Mouse (Mus musculus): ENCODE results near the gene Itpr2. TPM values are rescaled to one million over a fixed set of nuclear protein-coding genes. Genes with fewer than 3 reads are reported as not detected.

Itpr2 gene
- 6.1 and 10.3 TPM in 2 replicates for polyA plus RNA-seq (2014; fragmentation: Nextera tagmentation; extraction: Ambion mirVana)

DNA sequence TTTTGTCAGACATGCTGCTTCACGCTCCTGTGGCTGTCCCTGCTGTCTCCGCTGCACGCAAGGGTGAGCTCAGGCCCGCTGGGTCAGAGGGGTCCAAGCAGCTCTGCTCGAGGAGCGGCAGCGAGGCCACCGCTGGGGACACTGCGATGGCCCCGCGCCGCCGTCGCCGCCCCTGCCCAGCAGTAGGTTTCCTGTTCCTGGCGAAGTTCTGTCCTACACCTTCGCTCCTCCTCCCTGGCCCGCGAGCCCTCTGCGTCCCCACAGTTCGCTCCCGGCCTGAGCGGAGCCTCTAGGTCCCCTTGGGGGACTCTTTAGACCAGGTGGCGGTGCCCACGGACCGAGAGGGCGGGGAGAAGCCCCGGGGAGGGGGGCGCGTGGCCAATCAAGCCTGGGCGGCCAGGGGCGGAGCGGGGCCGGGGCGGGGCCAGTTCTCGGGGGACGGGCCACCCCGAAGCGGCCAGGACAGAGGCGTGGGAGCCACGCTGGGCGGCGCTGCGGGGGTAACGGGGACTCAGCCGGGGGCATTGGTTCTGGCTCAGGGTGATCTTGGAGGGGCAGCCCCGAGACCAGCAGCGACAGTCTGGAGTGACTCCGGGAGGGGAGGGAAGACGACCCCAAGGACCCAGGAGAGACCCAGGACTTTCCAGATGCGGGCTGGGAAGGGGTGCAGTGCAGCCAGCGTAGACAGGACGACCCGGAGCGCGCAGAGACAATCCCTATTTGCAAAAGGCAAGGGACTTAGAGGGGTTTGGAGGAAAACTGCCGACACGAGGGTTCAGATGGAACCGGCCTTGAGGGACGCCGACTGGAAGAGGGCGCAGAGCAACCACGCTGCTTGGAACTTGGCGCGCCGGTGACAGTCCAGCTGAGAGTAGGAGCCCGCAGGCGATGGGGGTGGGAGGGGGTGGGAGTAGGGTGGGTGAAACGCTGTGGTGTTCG lies at the start of gene Itpr2:
Gene Itpr2, minus strand, starts transcription at position 358 of the 939 bp plus-strand sequence.
- 1% methylated on average over 55 of the region's 70 CpGs for WGBS
- Histone ChIP-seq H3K27ac (ENCODE audit: low read depth, low read length) (0 out of 2 replicates have a peak within 1 kb of the TSS, but pooled peaks have one; percentile 16), H3K9me3 (ENCODE audit: control insufficient read depth, low read length) (no peaks in the 10 kb centered on the region), H3K4me3 (ENCODE audit: low read depth, low read length) (peak within 1 kb of the TSS; percentile 63), H3K4me2 (ENCODE audit: low read depth, low read length) (peak within 1 kb of the TSS; percentile 100), H3K9ac (replicated peaks; ENCODE audit: low read depth, low read length) (peak within 1 kb of the TSS; percentile 56), H3K36me3 (ENCODE audit: control insufficient read depth, insufficient read depth, low read length) (no peaks in the 10 kb centered on the region), H3K27me3 (ENCODE audit: control insufficient read depth, insufficient read depth, low read length) (0 out of 2 replicates have a peak, but pooled peaks cover 3% of the 10 kb centered on the region), H3K4me1 (ENCODE audit: control insufficient read depth, insufficient read depth, low read length) (peaks cover 6% of the 10 kb centered on the region)
- peak; percentile 88 for ATAC-seq (ENCODE audit: low read depth)

DNA sequence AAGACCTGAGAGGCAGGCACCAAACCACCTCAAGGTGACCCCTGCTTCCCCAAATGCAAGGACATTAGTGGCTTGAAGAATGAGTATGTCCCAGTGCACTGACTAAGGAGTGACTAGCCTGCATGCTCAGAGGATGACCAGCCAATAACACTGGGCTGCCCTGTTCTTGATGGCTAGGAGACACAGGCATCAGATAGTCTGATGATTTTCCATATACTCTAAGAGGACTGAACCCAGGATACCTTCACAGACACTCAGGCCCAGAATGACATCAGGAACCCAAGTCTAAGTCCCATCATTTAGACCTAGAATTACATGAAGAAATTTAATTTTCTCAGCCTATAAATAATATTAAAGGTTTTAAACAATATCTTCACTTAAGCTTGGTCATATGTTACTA lies 49.3 kb upstream of the Itpr2 start:
- H3K9me3 ChIP-seq (ENCODE audit: control insufficient read depth, low read length): no peaks in the 10 kb centered on the region
- no peak overlapping the region for H3K4me2 ChIP-seq (ENCODE audit: low read depth, low read length)
- ATAC-seq (ENCODE audit: low read depth): no peak
- no peaks in the 10 kb centered on the region for H3K4me1 ChIP-seq (ENCODE audit: control insufficient read depth, insufficient read depth, low read length)
- H3K4me3 ChIP-seq (ENCODE audit: low read depth, low read length): no peak overlapping the region
- no peaks in the 10 kb centered on the region for H3K27me3 ChIP-seq (ENCODE audit: control insufficient read depth, insufficient read depth, low read length)
- H3K27ac ChIP-seq (ENCODE audit: low read depth, low read length): no peak overlapping the region
- H3K36me3 ChIP-seq (ENCODE audit: control insufficient read depth, insufficient read depth, low read length): peaks cover 72% of the 10 kb centered on the region
- H3K9ac ChIP-seq (replicated peaks; ENCODE audit: low read depth, low read length): no peak overlapping the region

DNA sequence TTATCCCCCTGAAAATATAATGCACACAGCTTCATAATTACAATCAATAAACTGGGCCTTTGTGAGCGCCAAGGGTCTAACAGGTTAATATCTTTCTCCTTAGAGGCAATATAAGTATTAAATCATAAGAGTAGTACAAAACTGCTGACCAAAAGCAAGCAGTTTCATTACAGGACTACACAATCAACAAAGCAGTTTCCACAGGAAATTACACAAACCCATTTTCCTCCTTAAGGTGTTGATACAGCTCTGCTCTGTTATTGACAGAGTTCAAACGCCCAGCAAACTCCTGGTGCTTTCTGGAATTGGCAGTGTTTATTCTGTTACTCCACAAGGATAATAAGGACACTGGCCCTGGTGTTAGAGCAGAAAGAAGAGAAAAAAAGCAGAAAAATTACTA lies 48.4 kb upstream of the Itpr2 start:
- Histone ChIP-seq H3K27me3 (ENCODE audit: control insufficient read depth, insufficient read depth, low read length) (no peaks in the 10 kb centered on the region), H3K4me2 (ENCODE audit: low read depth, low read length) (no peak overlapping the region), H3K9me3 (ENCODE audit: control insufficient read depth, low read length) (no peaks in the 10 kb centered on the region), H3K36me3 (ENCODE audit: control insufficient read depth, insufficient read depth, low read length) (peaks cover 66% of the 10 kb centered on the region), H3K4me3 (ENCODE audit: low read depth, low read length) (no peak overlapping the region), H3K9ac (replicated peaks; ENCODE audit: low read depth, low read length) (no peak overlapping the region), H3K4me1 (ENCODE audit: control insufficient read depth, insufficient read depth, low read length) (no peaks in the 10 kb centered on the region), H3K27ac (ENCODE audit: low read depth, low read length) (no peak overlapping the region)
- no peak for ATAC-seq (ENCODE audit: low read depth)
- 86% methylated on average over 2 of the region's 2 CpGs for WGBS

DNA sequence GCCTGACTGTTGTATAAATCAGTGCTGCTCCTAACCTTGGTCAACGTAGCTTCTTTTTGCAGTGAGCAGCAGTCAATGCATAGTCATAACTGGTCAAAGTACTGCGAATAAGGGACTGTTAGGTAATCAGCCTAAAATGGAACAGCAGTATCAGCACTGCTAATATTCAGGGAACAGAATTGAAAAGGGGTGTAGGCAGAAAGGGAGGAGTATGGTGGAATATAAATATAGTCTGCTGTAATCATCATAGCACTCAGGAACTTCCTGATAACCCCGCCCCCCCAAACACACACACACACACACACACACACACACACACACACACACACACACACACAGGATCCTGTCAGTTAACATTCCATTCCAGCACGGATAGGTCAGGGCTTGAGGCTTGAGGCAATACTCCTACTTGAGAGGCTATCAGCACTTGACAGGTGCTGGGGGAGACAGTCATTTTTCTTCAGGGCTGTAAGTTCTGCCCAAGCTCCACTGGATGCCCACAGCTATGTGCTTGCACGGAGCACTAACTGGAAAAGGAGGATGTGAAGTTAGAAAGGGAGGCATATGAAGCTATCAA lies 43.4 kb upstream of the Itpr2 start:
- no peaks in the 10 kb centered on the region for H3K27me3 ChIP-seq (ENCODE audit: control insufficient read depth, insufficient read depth, low read length)
- no peaks in the 10 kb centered on the region for H3K9me3 ChIP-seq (ENCODE audit: control insufficient read depth, low read length)
- H3K4me3 ChIP-seq (ENCODE audit: low read depth, low read length): no peak overlapping the region
- WGBS: 91% methylated on average over 5 of the region's 5 CpGs
- H3K36me3 ChIP-seq (ENCODE audit: control insufficient read depth, insufficient read depth, low read length): peaks cover 24% of the 10 kb centered on the region
- ATAC-seq (ENCODE audit: low read depth): no peak
- no peak overlapping the region for H3K27ac ChIP-seq (ENCODE audit: low read depth, low read length)
- no peak overlapping the region for H3K9ac ChIP-seq (replicated peaks; ENCODE audit: low read depth, low read length)
- no peaks in the 10 kb centered on the region for H3K4me1 ChIP-seq (ENCODE audit: control insufficient read depth, insufficient read depth, low read length)
- no peak overlapping the region for H3K4me2 ChIP-seq (ENCODE audit: low read depth, low read length)

DNA sequence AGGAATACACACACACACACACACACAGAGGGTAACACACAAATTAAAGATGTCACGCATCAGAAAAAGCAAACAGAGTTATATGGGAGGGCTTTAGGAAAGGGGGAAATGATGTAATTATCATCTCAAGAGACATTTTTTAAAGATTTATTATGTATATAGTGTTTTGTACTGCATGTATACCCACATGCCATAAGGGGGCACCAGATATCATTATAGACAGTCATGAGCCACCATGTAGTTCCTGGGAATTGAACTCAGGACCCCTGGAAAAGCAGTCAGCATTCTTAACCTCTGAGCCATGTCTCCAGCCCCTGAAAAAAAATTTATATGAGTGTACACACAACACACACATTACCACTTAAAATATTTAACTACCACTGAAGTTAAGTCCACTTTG lies 42.6 kb upstream of the Itpr2 start:
- no peak overlapping the region for H3K4me3 ChIP-seq (ENCODE audit: low read depth, low read length)
- peaks cover 19% of the 10 kb centered on the region; the same call in 1 of the 2 replicates for H3K36me3 ChIP-seq (ENCODE audit: control insufficient read depth, insufficient read depth, low read length)
- H3K27ac ChIP-seq (ENCODE audit: low read depth, low read length): no peak overlapping the region
- no peak overlapping the region for H3K9ac ChIP-seq (replicated peaks; ENCODE audit: low read depth, low read length)
- H3K9me3 ChIP-seq (ENCODE audit: control insufficient read depth, low read length): no peaks in the 10 kb centered on the region
- no peak overlapping the region for H3K4me2 ChIP-seq (ENCODE audit: low read depth, low read length)
- H3K4me1 ChIP-seq (ENCODE audit: control insufficient read depth, insufficient read depth, low read length): no peaks in the 10 kb centered on the region
- WGBS: 96% methylated on average over 1 of the region's 1 CpGs
- H3K27me3 ChIP-seq (ENCODE audit: control insufficient read depth, insufficient read depth, low read length): no peaks in the 10 kb centered on the region
- ATAC-seq (ENCODE audit: low read depth): no peak

DNA sequence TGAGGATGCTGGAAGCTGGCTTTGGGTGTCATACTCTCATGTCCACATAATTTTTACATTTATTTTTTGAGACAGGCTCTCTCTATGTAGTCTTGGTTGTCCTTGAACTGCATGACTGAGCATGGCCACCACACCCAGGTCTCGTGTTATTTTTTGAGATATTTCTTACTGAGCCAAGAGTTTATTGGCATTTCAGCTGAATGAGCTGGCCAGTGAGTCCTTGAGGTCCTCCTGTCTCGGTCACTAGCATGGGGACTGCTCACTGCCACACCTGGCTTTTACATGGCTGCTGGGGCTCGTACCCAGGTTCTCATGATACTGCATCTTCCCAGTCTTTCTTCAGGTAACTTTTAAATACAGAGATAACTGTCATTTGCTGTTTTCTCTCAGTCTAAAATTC lies 38.4 kb upstream of the Itpr2 start:
- Histone ChIP-seq H3K36me3 (ENCODE audit: control insufficient read depth, insufficient read depth, low read length) (no peaks in the 10 kb centered on the region), H3K4me1 (ENCODE audit: control insufficient read depth, insufficient read depth, low read length) (no peaks in the 10 kb centered on the region), H3K4me2 (ENCODE audit: low read depth, low read length) (no peak overlapping the region), H3K4me3 (ENCODE audit: low read depth, low read length) (no peak overlapping the region), H3K9me3 (ENCODE audit: control insufficient read depth, low read length) (no peaks in the 10 kb centered on the region), H3K9ac (replicated peaks; ENCODE audit: low read depth, low read length) (no peak overlapping the region), H3K27ac (ENCODE audit: low read depth, low read length) (no peak overlapping the region), H3K27me3 (ENCODE audit: control insufficient read depth, insufficient read depth, low read length) (no peaks in the 10 kb centered on the region)
- WGBS: 91% methylated on average over 3 of the region's 3 CpGs
- ATAC-seq (ENCODE audit: low read depth): no peak

DNA sequence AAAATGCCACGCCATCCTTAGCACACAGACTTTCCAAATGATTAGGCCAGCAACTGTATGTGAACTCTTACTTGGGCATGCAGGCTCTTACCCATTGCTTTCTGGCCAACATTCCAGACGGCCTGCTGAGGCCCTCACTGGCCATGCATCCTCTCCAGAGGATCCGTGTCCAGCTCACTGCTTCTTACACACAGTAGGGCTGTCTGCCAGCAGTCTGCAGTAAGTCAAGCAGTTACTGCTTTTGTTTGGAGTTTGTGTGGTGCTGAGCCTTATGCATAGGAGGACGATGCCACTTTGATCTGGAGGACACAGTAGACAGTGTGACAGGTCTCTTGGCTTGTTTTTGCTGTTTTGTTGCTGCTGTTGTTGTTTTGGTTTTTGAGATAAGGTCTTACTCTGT lies 36.6 kb upstream of the Itpr2 start:
- Histone ChIP-seq H3K4me1 (ENCODE audit: control insufficient read depth, insufficient read depth, low read length) (no peaks in the 10 kb centered on the region), H3K9me3 (ENCODE audit: control insufficient read depth, low read length) (no peaks in the 10 kb centered on the region), H3K27ac (ENCODE audit: low read depth, low read length) (no peak overlapping the region), H3K4me2 (ENCODE audit: low read depth, low read length) (no peak overlapping the region), H3K4me3 (ENCODE audit: low read depth, low read length) (no peak overlapping the region), H3K27me3 (ENCODE audit: control insufficient read depth, insufficient read depth, low read length) (no peaks in the 10 kb centered on the region), H3K9ac (replicated peaks; ENCODE audit: low read depth, low read length) (no peak overlapping the region), H3K36me3 (ENCODE audit: control insufficient read depth, insufficient read depth, low read length) (no peaks in the 10 kb centered on the region)
- 53% methylated on average over 4 of the region's 4 CpGs for WGBS
- ATAC-seq (ENCODE audit: low read depth): no peak

DNA sequence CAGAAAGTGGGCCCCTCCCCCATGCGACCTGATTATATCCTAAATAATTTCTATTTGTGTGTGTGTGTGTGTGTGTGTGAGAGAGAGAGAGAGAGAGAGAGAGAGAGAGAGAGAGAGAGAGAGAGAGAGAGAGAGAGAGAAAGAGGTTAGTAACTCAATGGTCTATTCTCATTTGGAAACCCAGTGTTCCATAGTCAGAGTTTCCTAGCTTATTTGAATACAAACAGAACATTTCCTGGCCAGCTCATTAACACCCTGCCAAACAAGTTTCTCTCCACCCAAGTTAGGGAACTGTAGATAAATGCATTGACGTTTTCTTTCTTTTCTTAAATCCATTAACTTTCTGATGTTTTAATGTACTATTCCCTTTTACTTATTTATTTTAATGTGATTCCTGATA lies 36.0 kb upstream of the Itpr2 start:
- H3K9me3 ChIP-seq (ENCODE audit: control insufficient read depth, low read length): no peaks in the 10 kb centered on the region
- no peak overlapping the region for H3K9ac ChIP-seq (replicated peaks; ENCODE audit: low read depth, low read length)
- H3K4me1 ChIP-seq (ENCODE audit: control insufficient read depth, insufficient read depth, low read length): no peaks in the 10 kb centered on the region
- no peak overlapping the region for H3K4me3 ChIP-seq (ENCODE audit: low read depth, low read length)
- H3K36me3 ChIP-seq (ENCODE audit: control insufficient read depth, insufficient read depth, low read length): no peaks in the 10 kb centered on the region
- no peak overlapping the region for H3K4me2 ChIP-seq (ENCODE audit: low read depth, low read length)
- H3K27ac ChIP-seq (ENCODE audit: low read depth, low read length): no peak overlapping the region
- no peak for ATAC-seq (ENCODE audit: low read depth)
- WGBS: 79% methylated on average over 2 of the region's 2 CpGs
- no peaks in the 10 kb centered on the region for H3K27me3 ChIP-seq (ENCODE audit: control insufficient read depth, insufficient read depth, low read length)

DNA sequence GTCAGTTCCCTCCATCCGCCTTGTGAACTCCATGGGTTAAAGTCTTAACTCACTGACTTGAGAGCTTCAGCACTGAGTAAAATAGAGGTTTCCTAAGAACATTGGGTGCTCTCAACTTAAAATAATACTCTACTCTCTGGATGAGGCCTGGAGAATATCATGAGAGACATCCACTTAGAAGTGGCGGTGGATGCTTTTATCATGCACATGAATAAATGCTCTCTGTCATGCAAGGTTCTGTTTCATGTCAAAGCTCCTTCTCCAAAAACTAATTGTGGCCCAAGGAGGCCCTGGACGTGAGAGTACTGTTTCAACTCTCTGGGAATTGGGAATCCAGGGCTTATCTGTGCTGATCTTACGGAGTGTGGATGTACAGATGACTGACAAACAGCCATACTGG lies 35.1 kb upstream of the Itpr2 start:
- Histone ChIP-seq H3K4me1 (ENCODE audit: control insufficient read depth, insufficient read depth, low read length) (no peaks in the 10 kb centered on the region), H3K9me3 (ENCODE audit: control insufficient read depth, low read length) (no peaks in the 10 kb centered on the region), H3K4me2 (ENCODE audit: low read depth, low read length) (no peak overlapping the region), H3K27ac (ENCODE audit: low read depth, low read length) (no peak overlapping the region), H3K4me3 (ENCODE audit: low read depth, low read length) (no peak overlapping the region), H3K27me3 (ENCODE audit: control insufficient read depth, insufficient read depth, low read length) (no peaks in the 10 kb centered on the region), H3K9ac (replicated peaks; ENCODE audit: low read depth, low read length) (no peak overlapping the region), H3K36me3 (ENCODE audit: control insufficient read depth, insufficient read depth, low read length) (no peaks in the 10 kb centered on the region)
- 95% methylated on average over 4 of the region's 4 CpGs for WGBS
- ATAC-seq (ENCODE audit: low read depth): no peak

All from neural tube, embryonic 14.5 days (tissue).